Mouse (Mus musculus) myocyte (in vitro differentiated cells): ENCODE measurements at regions not wholly inside any gene's neighbourhood (a gene's known extent, or its start where the extent isn't known, plus 50 kb on each side); places are given as distances from the start of the nearest gene placed in this dataset.

ENCODE experiments used
- H3K27me3 ChIP-seq: one replicate; pipeline ENCODE4 v1.6.1; 2011; ENCODE audit not compliant: control insufficient read depth, insufficient read depth, insufficient read length
- H3K36me3 ChIP-seq: one replicate; pipeline ENCODE4 v1.6.1; 2011; ENCODE audit not compliant: control insufficient read depth, insufficient read depth
- H3K4me2 ChIP-seq: one replicate; pipeline ENCODE4 v1.6.1; 2011; ENCODE audit warnings: low read depth, control low read depth
- H3K4me3 ChIP-seq: one replicate; pipeline ENCODE4 v1.5.1; 2011; ENCODE audit warnings: mild to moderate bottlenecking, control low read depth, moderate library complexity
- H3K79me2 ChIP-seq: one replicate; pipeline ENCODE4 v1.6.1; 2011; ENCODE audit not compliant: control insufficient read depth, insufficient read depth
- H3ac ChIP-seq: one replicate; pipeline ENCODE4 v1.6.1; 2011; ENCODE audit not compliant: control insufficient read depth, insufficient read length
- CEBPB ChIP-seq: IDR thresholded peaks from 2 replicates; pipeline ENCODE4 v1.6.1; 2011; ENCODE audit warnings: mild to moderate bottlenecking, moderate library complexity; ENCODE audit not compliant: poor library complexity, insufficient read depth, severe bottlenecking
- E2F4 ChIP-seq: IDR thresholded peaks from one replicate; pipeline ENCODE4 v1.6.1; 2011; ENCODE audit warnings: mild to moderate bottlenecking, control low read depth, moderate library complexity; ENCODE audit not compliant: insufficient read depth
- MAX ChIP-seq: IDR thresholded peaks from one replicate; pipeline ENCODE4 v1.6.1; 2011; ENCODE audit warnings: low read depth, mild to moderate bottlenecking, control low read depth
- MYOD1 ChIP-seq, 3 experiments: IDR thresholded peaks; one replicate each; pipeline ENCODE4 v1.6.1; 2011; ENCODE audit warnings: control low read depth in 2 of 3, low read depth in 2 of 3, mild to moderate bottlenecking in 2 of 3, moderate library complexity in 1 of 3; ENCODE audit not compliant: insufficient read length in 2 of 3, control insufficient read depth in 1 of 3
- MYOG ChIP-seq, 3 experiments: IDR thresholded peaks; one replicate each; pipeline ENCODE4 v1.6.1; 2011; ENCODE audit warnings: control low read depth in 2 of 3, low read depth in 2 of 3, mild to moderate bottlenecking in 2 of 3; ENCODE audit not compliant: insufficient read length in 2 of 3, control insufficient read depth in 1 of 3, insufficient read depth in 1 of 3
- POLR2A ChIP-seq: IDR thresholded peaks from one replicate; pipeline ENCODE4 v1.6.1; 2011; ENCODE audit warnings: low read depth, mild to moderate bottlenecking, control low read depth, moderate library complexity; ENCODE audit not compliant: insufficient read length
- POLR2AphosphoS2 ChIP-seq: IDR thresholded peaks from one replicate; pipeline ENCODE4 v1.6.1; 2011; ENCODE audit warnings: low read depth, control low read depth; ENCODE audit not compliant: insufficient read length
- REST ChIP-seq: IDR thresholded peaks from one replicate; pipeline ENCODE4 v1.6.1; 2011; ENCODE audit warnings: mild to moderate bottlenecking, control low read depth, moderate library complexity; ENCODE audit not compliant: insufficient read depth, insufficient read length
- SRF ChIP-seq: IDR thresholded peaks from one replicate; pipeline ENCODE4 v1.6.1; 2011; ENCODE audit warnings: low read depth; ENCODE audit not compliant: control insufficient read depth, insufficient read length
- TCF12 ChIP-seq: IDR thresholded peaks from one replicate; pipeline ENCODE4 v1.6.1; 2011; ENCODE audit warnings: mild to moderate bottlenecking, control low read depth; ENCODE audit not compliant: poor library complexity, insufficient read depth, severe bottlenecking
- TCF3 ChIP-seq: IDR thresholded peaks from one replicate; pipeline ENCODE4 v1.6.1; 2011; ENCODE audit warnings: low read depth, control low read depth; ENCODE audit not compliant: insufficient read length
- USF1 ChIP-seq: IDR thresholded peaks from one replicate; pipeline ENCODE4 v1.6.1; 2011; ENCODE audit warnings: low read depth, mild to moderate bottlenecking, control low read depth, moderate library complexity

DNA sequence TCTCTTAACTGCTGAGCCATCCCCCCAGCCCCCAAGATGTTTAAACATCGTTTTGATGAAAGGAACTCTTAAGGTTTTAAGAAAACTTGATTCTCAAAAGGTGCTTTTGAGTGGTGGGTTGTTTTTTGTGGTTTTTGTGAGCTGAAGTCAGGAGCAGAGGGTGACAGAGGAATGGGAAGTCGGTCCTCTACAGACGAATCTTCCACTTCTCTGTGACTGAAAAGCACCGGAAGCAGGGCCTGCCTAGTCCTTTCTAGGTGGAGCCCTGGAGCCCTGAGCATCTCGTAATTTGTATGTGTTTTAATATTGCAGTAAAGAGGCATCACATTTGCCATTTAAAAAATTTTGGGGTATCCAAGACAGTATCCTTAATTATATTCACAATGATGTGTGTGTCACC is 72.7 kb upstream of the Enpp6 start:
- no peak overlapping the region for H3ac ChIP-seq
- H3K27me3 ChIP-seq: no peaks in the 10 kb centered on the region
- no peaks in the 10 kb centered on the region for H3K36me3 ChIP-seq
- H3K4me3 ChIP-seq: no peak overlapping the region
- no peaks in the 10 kb centered on the region for H3K79me2 ChIP-seq
- H3K4me2 ChIP-seq: no peak overlapping the region
- no peak for TF ChIP-seq MAX
- no peak for TF ChIP-seq REST
- no peak for TF ChIP-seq POLR2AphosphoS2
- TF ChIP-seq MYOG (IDR thresholded peaks at IDR 0.05; ENCODE audit: control insufficient read depth in 1 of 3, insufficient read depth in 1 of 3, insufficient read length in 2 of 3, low read depth in 2 of 3): no peak
- TF ChIP-seq POLR2A: no peak
- no peak for TF ChIP-seq SRF
- no peak for TF ChIP-seq USF1
- no peak for TF ChIP-seq TCF3
- no peak for TF ChIP-seq E2F4
- no peak for TF ChIP-seq CEBPB
- no peak for TF ChIP-seq MYOD1 (IDR thresholded peaks at IDR 0.05; ENCODE audit: control insufficient read depth in 1 of 3, insufficient read length in 2 of 3, low read depth in 2 of 3)
- TF ChIP-seq TCF12: no peak

DNA sequence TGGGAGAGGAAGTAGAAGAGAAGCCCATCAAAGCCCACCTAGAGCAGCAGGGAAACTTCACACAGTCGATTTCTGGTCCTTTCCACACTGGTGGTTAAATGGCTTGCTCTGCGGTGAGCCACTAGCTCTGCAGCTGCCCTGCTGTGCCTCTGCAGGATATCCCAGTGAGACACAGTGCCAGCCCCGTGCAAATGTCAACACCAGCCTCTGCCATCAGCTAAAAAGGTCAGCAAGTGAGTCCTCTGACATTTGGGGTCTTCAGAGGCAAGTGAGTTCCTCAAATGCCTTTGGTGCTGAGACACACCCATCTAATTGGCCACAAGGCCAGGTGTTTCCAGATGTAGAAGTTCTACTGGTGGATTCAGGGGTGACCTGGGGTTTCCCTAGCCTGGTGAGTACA is 66.6 kb upstream of the Enpp6 start:
- Histone ChIP-seq H3K79me2 (no peaks in the 10 kb centered on the region), H3K4me3 (no peak overlapping the region), H3ac (no peak overlapping the region), H3K27me3 (no peaks in the 10 kb centered on the region), H3K36me3 (no peaks in the 10 kb centered on the region), H3K4me2 (no peak overlapping the region)
- no peak for TF ChIP-seq REST
- TF ChIP-seq TCF3: no peak
- no peak for TF ChIP-seq E2F4
- TF ChIP-seq MYOD1 (IDR thresholded peaks at IDR 0.05; ENCODE audit: control insufficient read depth in 1 of 3, insufficient read length in 2 of 3, low read depth in 2 of 3): no peak
- TF ChIP-seq POLR2AphosphoS2: no peak

DNA sequence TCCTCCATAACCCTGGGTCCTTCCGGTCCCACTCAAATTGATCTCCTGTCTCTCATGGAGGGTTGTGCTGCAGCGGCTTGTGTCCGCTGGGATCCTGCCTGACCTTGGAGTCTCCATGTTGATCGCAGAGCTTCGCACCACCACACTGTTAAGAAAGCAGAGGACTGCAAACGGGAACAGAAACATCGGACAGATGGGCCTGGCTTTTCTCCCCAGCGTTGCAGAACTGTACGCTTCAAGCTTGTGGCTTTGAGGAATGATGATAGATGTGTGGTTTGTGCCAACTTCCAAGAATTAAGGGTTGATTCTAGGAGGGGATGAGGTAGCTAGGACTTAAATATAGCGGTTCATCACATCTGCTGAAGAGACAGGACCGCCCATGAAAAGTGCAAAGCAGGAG is 65.6 kb upstream of the Enpp6 start:
- no peaks in the 10 kb centered on the region for H3K27me3 ChIP-seq
- TF ChIP-seq TCF12 (no peak), USF1 (no peak), CEBPB (no peak)

DNA sequence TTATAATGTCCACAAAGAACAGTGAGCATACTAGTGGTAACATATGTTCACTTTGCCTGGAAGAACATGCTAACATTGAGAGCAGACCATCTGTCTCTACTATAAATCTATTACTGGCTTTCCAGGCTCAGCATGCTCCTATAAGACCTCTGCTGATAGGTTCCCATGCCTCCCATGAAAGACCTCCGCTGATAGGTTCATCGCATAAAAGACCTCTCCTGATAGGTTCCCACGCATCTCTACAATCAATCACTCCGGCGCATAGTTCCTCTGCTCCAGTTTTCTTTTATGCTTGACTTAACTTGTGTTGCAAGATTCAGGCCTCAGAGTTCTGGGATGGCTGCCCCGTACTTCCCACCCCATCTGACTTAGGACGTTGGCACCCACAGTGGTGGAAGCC is 65.1 kb upstream of the Enpp6 start:
- TF ChIP-seq MAX (no peak), MYOG (IDR thresholded peaks at IDR 0.05; ENCODE audit: control insufficient read depth in 1 of 3, insufficient read depth in 1 of 3, insufficient read length in 2 of 3, low read depth in 2 of 3) (no peak), MYOD1 (IDR thresholded peaks at IDR 0.05; ENCODE audit: control insufficient read depth in 1 of 3, insufficient read length in 2 of 3, low read depth in 2 of 3) (no peak), TCF12 (no peak), REST (no peak), TCF3 (no peak), POLR2A (no peak), POLR2AphosphoS2 (no peak), CEBPB (no peak), E2F4 (no peak), USF1 (no peak), SRF (no peak)
- no peak overlapping the region for H3K4me3 ChIP-seq
- no peaks in the 10 kb centered on the region for H3K36me3 ChIP-seq
- H3K27me3 ChIP-seq: no peaks in the 10 kb centered on the region
- H3K4me2 ChIP-seq: no peak overlapping the region
- no peaks in the 10 kb centered on the region for H3K79me2 ChIP-seq
- no peak overlapping the region for H3ac ChIP-seq

More for the DNA sequence above, 65.6 kb upstream of the Enpp6 start:
- Histone ChIP-seq H3ac (no peak overlapping the region), H3K4me3 (no peak overlapping the region), H3K4me2 (no peak overlapping the region), H3K79me2 (no peaks in the 10 kb centered on the region), H3K36me3 (no peaks in the 10 kb centered on the region)

DNA sequence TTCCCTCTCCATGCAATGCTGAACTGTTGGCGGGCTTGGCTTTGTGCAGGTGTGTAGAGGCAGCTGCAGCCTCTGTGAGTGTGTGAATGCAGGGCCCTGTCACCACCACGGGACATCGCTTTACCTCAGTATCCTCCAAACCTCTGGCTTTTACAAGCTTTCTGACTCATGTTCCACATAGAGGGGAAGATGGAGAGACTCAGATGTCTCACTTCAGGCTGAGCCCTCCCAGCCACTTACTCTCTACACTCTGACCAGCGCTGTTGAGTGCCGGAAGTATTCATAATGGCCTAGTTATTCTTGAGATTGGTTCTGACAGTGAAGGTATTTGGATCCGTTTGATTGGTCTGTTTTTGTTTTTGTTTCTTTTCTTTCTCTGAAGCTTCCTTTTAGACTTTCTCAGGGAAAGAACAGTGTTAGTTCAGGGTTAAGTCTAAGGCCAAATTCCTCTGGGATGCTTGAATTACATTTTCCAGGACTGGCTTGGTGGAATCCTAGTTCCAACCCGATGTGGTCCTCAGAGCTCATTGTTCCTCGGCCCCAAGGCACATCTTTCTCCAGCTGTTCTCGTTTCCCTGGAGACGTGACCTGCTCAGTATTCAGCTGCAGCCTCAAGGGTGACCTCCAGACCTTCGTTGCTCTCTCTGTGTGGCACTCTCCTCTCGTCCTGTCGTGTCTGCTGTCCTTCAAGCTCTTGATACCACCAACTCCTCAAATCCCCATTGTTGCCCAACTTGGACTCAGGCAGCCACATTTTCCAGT is 61.7 kb upstream of the Enpp6 start:
- no peak overlapping the region for H3ac ChIP-seq

More for the DNA sequence above, 61.7 kb upstream of the Enpp6 start:
- H3K79me2 ChIP-seq: no peaks in the 10 kb centered on the region
- no peaks in the 10 kb centered on the region for H3K27me3 ChIP-seq
- H3K36me3 ChIP-seq: no peaks in the 10 kb centered on the region
- TF ChIP-seq MAX (no peak), TCF12 (no peak), USF1 (no peak), MYOG (IDR thresholded peaks at IDR 0.05; ENCODE audit: control insufficient read depth in 1 of 3, insufficient read depth in 1 of 3, insufficient read length in 2 of 3, low read depth in 2 of 3) (no peak), REST (no peak), POLR2A (no peak), TCF3 (no peak), POLR2AphosphoS2 (no peak), SRF (no peak), E2F4 (no peak)
- no peak overlapping the region for H3K4me3 ChIP-seq
- H3K4me2 ChIP-seq: no peak overlapping the region
